Mouse (Mus musculus): ENCODE measurements around the gene Prr18.

Gene Prr18

GRCm38 (mm10) chr17:8388463-8388862 lies 51.2 kb downstream of the Prr18 start:
- peak; percentile 87 for DNase-seq (ENCODE audit: low read depth, low spot score)

GRCm38 (mm10) chr17:8388990-8389789 lies 51.9 kb downstream of the Prr18 start:
- DNase-seq (ENCODE audit: low read depth, low spot score): peak; percentile 65

GRCm38 (mm10) chr17:8389790-8390095 lies 52.5 kb downstream of the Prr18 start:
- DNase-seq (ENCODE audit: low read depth, low spot score): no peak

DNA sequence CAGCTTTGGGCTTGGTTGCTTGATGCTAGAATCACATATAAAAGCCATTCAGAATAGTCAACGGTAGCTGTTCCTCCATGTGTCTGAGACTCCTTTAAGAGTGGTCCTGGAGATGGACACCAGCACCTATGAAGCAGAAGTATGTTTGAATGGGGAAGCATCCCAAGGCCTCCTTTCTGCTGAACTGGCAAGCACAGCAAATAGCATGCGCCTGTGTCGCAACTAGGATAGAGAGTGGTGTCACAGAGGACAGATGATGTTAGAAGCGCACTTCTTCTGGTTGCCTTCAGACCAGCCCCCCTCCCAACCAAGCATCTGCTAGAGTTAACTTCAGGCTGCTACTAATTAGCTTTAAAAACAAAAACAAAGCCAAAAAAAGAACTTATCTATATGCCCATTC lies 53.2 kb downstream of the Prr18 start:
- no peak for DNase-seq (ENCODE audit: low read depth, low spot score)

Data from ZHBTc4 (cell line).